8 mouse cellular contexts compared by ENCODE assay signal in the genomic region with DNA sequence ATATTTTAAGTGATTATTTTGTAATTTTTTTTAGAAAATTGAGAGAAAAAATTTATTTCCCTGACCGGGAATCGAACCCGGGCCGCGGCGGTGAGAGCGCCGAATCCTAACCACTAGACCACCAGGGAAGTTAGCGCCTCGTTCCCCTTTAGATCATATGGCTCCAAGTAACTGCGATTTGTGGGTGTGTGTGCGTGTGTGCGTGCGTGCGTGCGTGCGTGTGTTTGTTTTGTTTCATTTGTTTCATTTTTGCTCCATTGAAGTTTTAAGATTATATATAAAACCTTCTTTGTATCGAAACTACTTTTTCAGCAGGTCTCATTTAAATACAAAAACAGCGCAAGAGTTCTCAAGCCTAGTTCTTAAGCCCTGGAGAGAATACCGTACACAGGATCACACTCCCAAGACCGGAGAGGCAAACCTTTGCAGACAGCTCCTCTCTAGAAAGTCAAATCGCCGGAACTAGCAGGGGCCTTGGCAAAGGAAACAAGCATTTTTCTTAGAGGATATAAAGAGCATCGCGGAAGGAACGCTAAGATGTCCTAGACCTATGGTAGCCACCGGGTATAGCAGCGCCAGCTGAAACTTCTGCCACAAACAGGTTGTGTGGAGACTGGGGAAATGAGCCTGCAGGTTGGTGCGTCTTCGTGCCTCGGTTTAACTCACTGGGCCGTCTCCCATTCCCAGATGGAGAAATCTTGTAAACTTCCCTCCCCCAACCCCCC. TPM values are rescaled to one million over a fixed set of nuclear protein-coding genes. Genes with fewer than 3 reads are reported as not detected.
DNase-seq lines count a peak whose midpoint lies in the region; ATAC-seq and TF ChIP-seq lines count a peak whose summit lies in the region.

No protein-coding gene starts in this region.

- H3K27me3 ChIP-seq in forebrain, embryonic 15.5 days = no peaks in the 10 kb centered on the region
- no peaks in the 10 kb centered on the region for H3K27me3 ChIP-seq in lung, embryonic 14.5 days (ENCODE audit: insufficient read depth, low read length)

- peak; percentile 78 for DNase-seq in ES-E14 (ENCODE audit: low read depth, low spot score)
- DNase-seq in cerebellum, adult 11-12 months = peak; percentile 80
- DNase-seq in heart, postnatal 36 days = peak; percentile 91 to 94
- peak; percentile 80 to 93 for DNase-seq in layer of hippocampus, adult 2 months (ENCODE audit: low spot score in 2 of 2)
- DNase-seq in lung, embryonic 14.5 days = peak; percentile 97
- peak; percentile 74 for DNase-seq in testis, postnatal 14 days (ENCODE audit: low spot score)

- intact Hi-C loops in heart, postnatal 36 days (cut with DNase I) = loop anchor here (5.0 kb wide), 1 partner anchor 224 kb away; no protein-coding TSS in a partner anchor

- whole genome bisulfite sequencing in forebrain, embryonic 15.5 days = 0% methylated on average over 32 of the region's 32 CpGs
- WGBS in lung, embryonic 14.5 days = under 1% methylated on average over 32 of the region's 32 CpGs

- peak overlapping the region; percentile 70; the same call in 1 of the 2 replicates for H3K9ac ChIP-seq in ES-E14 (ENCODE audit: insufficient read depth, low read depth, low read length, poor library complexity, severe bottlenecking)
- H3K9ac ChIP-seq in forebrain, embryonic 15.5 days (replicated peaks) = peak overlapping the region; percentile 48
- peak overlapping the region; percentile 52 for H3K9ac ChIP-seq in lung, embryonic 14.5 days

- TF ChIP-seq CTCF in layer of hippocampus, adult 2 months (conservative IDR thresholded peaks at IDR 0.05) = no peak
- TF ChIP-seq CTCF in lung, embryonic 14.5 days (IDR thresholded peaks at IDR 0.05; ENCODE audit: low read depth) = no peak

- H3K36me3 ChIP-seq in ES-E14 (ENCODE audit: control insufficient read depth, insufficient read depth, low read length, poor library complexity, severe bottlenecking) = no peaks in the 10 kb centered on the region
- no peaks in the 10 kb centered on the region for H3K36me3 ChIP-seq in forebrain, embryonic 15.5 days
- no peaks in the 10 kb centered on the region for H3K36me3 ChIP-seq in lung, embryonic 14.5 days (ENCODE audit: insufficient read depth)

- no peaks in the 10 kb centered on the region; a peak in 1 of 4 replicates for H3K4me1 ChIP-seq in ES-E14 (ENCODE audit: control insufficient read depth in 2 of 2, insufficient read depth in 2 of 2, low read length in 2 of 2, poor library complexity in 1 of 2)
- peaks cover 12% of the 10 kb centered on the region; the same call in 1 of the 2 replicates for H3K4me1 ChIP-seq in forebrain, embryonic 15.5 days
- H3K4me1 ChIP-seq in lung, embryonic 14.5 days (ENCODE audit: insufficient read depth) = peaks cover 3% of the 10 kb centered on the region; the same call in 1 of the 2 replicates

- H3K27ac ChIP-seq in ES-E14 (ENCODE audit: insufficient read depth, low read depth, low read length, poor library complexity, severe bottlenecking) = no peak overlapping the region
- H3K27ac ChIP-seq in forebrain, embryonic 15.5 days (replicated peaks) = peak overlapping the region; percentile 86
- peak overlapping the region; percentile 94 for H3K27ac ChIP-seq in layer of hippocampus, adult 2 months
- H3K27ac ChIP-seq in lung, embryonic 14.5 days (ENCODE audit: low read depth) = peak overlapping the region; percentile 71

- H3K4me3 ChIP-seq in ES-E14 (ENCODE audit: insufficient read depth in 1 of 2, low read depth in 1 of 2, low read length in 2 of 2, poor library complexity in 1 of 2, severe bottlenecking in 1 of 2) = peak overlapping the region; percentile 72 to 83
- H3K4me3 ChIP-seq in forebrain, embryonic 15.5 days = peak overlapping the region; percentile 57
- H3K4me3 ChIP-seq in layer of hippocampus, adult 2 months = peak overlapping the region; percentile 82
- peak overlapping the region; percentile 54 for H3K4me3 ChIP-seq in lung, embryonic 14.5 days (ENCODE audit: low read depth, low read length)

- in situ Hi-C loops in ES-E14 (cut with MboI; ENCODE audit: low sequenced_read_pairs in 2 of 2, unreplicated experiment in 2 of 2) = no loop called here

- no peaks in the 10 kb centered on the region for H3K9me3 ChIP-seq in ES-E14 (ENCODE audit: control insufficient read depth, insufficient read depth, low read depth, low read length)
- H3K9me3 ChIP-seq in forebrain, embryonic 15.5 days = no peaks in the 10 kb centered on the region
- H3K9me3 ChIP-seq in lung, embryonic 14.5 days (ENCODE audit: low read depth, low read length) = no peaks in the 10 kb centered on the region

- peak overlapping the region; percentile 94 for H3K4me2 ChIP-seq in forebrain, embryonic 15.5 days (replicated peaks)
- peak overlapping the region; percentile 87 for H3K4me2 ChIP-seq in lung, embryonic 14.5 days

- peak; percentile 81 for ATAC-seq in forebrain, embryonic 15.5 days (replicated peaks)
- peak; percentile 59 for ATAC-seq in lung, embryonic 14.5 days (ENCODE audit: insufficient read depth)
- peak; percentile 31; the same call in 1 of the 2 replicates for ATAC-seq in neutrophil, adult 5-6 weeks (ENCODE audit: extremely low read depth, insufficient number of reproducible peaks, low FRiP score, poor library complexity, severe bottlenecking)

TF ChIP-seq in ES-E14, 5 proteins besides CTCF, POLR2A, EP300 and RAD21:
- TF ChIP-seq MAFK (IDR thresholded peaks at IDR 0.05; ENCODE audit: insufficient read depth, low read depth, low read length) (peak; percentile 79), ZC3H11A (IDR thresholded peaks at IDR 0.05; ENCODE audit: borderline replicate concordance, low read depth, low read length) (no peak), HCFC1 (IDR thresholded peaks at IDR 0.05; ENCODE audit: borderline replicate concordance, insufficient read depth, low read length) (no peak)

RNA-seq across cellular contexts. Expression of a gene that starts 23.4 kb away (rescaled TPM):
- 1.0 and 1.2 TPM in 2 replicates for total RNA-seq in ES-E14 (2012; rRNA removed)
- polyA plus RNA-seq in forebrain, embryonic 15.5 days (2015; fragmentation: Nextera tagmentation; extraction: Ambion mirVana) = 0.43 and 0.82 TPM in 2 replicates
- 100 to 1,000 TPM; 261 to 293 TPM for total RNA-seq in heart, postnatal 36 days (2021)
- under 1 TPM in 1 of 2 experiments, not detected in 1; 0.23 TPM for total RNA-seq in layer of hippocampus, adult 2 months (2021)
- 0.20 and 0.35 TPM in 2 replicates for polyA plus RNA-seq in lung, embryonic 14.5 days (2014; fragmentation: Nextera tagmentation; extraction: Ambion mirVana)
- not detected in 2 replicates for total RNA-seq in neutrophil, adult 5-6 weeks (2017)

RNA-seq across cellular contexts. Expression of a gene that starts 49.4 kb away (rescaled TPM):
- total RNA-seq in ES-E14 (2012; rRNA removed) = not detected in 2 replicates
- not detected in 2 replicates for polyA plus RNA-seq in forebrain, embryonic 15.5 days (2015; fragmentation: Nextera tagmentation; extraction: Ambion mirVana)
- not detected for total RNA-seq in heart, postnatal 36 days (2021)
- not detected for total RNA-seq in layer of hippocampus, adult 2 months (2021)
- polyA plus RNA-seq in lung, embryonic 14.5 days (2014; fragmentation: Nextera tagmentation; extraction: Ambion mirVana) = not detected in 2 replicates
- total RNA-seq in neutrophil, adult 5-6 weeks (2017) = not detected in 2 replicates

RNA-seq across cellular contexts. Expression of a gene that starts 56.2 kb away (rescaled TPM):
- 128 and 161 TPM in 2 replicates for total RNA-seq in ES-E14 (2012; rRNA removed)
- 68.4 and 69.3 TPM in 2 replicates for polyA plus RNA-seq in forebrain, embryonic 15.5 days (2015; fragmentation: Nextera tagmentation; extraction: Ambion mirVana)
- 1,000 to 10,000 TPM in 1 of 2 experiments, 100 to 1,000 TPM in 1; 646 to 1,158 TPM for total RNA-seq in heart, postnatal 36 days (2021)
- 10 to 100 TPM; 22.6 to 36.4 TPM for total RNA-seq in layer of hippocampus, adult 2 months (2021)
- polyA plus RNA-seq in lung, embryonic 14.5 days (2014; fragmentation: Nextera tagmentation; extraction: Ambion mirVana) = 77.2 and 96.5 TPM in 2 replicates
- 1,984 and 2,044 TPM in 2 replicates for total RNA-seq in neutrophil, adult 5-6 weeks (2017)

Comparison
In these comparisons a context has a peak if more than half of its experiments do, and no peak if none do; other contexts are left out.
1. ATAC-seq: peak in every context shown above with its lines; median percentile 81 in forebrain, embryonic 15.5 days; 59 in lung, embryonic 14.5 days; 31 in neutrophil, adult 5-6 weeks.
2. RNA of a gene that starts 23.4 kb away (total RNA-seq): 261 to 293 TPM in heart, postnatal 36 days; 1.0 to 1.2 TPM in ES-E14, 0.23 TPM in layer of hippocampus, adult 2 months and not detected in neutrophil, adult 5-6 weeks; every median in the first group is over 100 times any median in the second.
3. Peak in every context shown above with its lines, with median percentiles within 50 percentile points of each other: DNase-seq, H3K4me3 ChIP-seq and H3K9ac ChIP-seq.